Mouse (Mus musculus): ENCODE data around the gene Prodh2.

DNA sequence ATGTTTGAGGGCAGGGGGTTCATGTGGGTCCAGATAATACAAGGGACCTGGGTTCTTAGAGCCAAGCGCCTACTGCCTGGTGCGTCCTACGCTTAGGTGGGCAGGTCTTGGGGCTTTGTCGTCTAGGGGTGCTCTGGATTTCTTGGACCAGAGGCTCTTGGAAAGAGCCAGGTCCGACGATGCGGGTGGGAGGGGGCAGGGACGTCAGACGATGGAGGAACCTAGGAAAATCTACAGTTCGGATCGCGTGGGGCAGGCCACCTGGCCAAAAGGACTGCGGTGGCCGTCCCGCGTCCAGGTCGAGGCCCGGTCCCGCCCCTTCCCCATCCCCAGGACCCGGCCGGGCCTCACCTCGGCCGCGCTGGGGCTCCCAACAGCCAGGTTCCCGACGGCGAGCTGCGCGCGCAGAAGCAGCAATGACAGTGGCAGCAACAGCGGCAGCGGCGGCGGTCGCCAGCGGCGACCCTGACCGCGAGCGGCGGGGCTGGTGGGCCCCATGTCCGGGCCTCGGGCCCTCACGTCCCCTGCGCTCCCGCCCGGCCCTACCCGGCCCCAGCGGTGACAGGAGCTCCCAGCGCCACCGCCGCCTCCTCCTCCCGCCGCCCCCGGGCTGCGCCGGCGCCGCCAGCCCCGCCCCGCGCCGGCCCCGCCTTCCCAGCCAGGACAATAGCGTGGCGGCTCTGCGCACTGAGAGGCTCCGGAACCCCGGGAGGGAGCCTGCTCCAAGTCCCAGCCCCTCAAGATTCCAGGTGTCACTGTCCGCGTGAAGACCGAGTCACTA, 48.3 kb upstream of the Prodh2 start, which contains the start of gene Aplp1:
- no peak for TF ChIP-seq CTCF (IDR thresholded peaks at IDR 0.05; ENCODE audit: low read depth, low read length)
- TF ChIP-seq POLR2A (IDR thresholded peaks at IDR 0.05; ENCODE audit: insufficient read depth, low read length), result no peak

All from ES-Bruce4 (cell line).